Mouse (Mus musculus): ENCODE data around the gene Opalin.

Gene Opalin

DNA sequence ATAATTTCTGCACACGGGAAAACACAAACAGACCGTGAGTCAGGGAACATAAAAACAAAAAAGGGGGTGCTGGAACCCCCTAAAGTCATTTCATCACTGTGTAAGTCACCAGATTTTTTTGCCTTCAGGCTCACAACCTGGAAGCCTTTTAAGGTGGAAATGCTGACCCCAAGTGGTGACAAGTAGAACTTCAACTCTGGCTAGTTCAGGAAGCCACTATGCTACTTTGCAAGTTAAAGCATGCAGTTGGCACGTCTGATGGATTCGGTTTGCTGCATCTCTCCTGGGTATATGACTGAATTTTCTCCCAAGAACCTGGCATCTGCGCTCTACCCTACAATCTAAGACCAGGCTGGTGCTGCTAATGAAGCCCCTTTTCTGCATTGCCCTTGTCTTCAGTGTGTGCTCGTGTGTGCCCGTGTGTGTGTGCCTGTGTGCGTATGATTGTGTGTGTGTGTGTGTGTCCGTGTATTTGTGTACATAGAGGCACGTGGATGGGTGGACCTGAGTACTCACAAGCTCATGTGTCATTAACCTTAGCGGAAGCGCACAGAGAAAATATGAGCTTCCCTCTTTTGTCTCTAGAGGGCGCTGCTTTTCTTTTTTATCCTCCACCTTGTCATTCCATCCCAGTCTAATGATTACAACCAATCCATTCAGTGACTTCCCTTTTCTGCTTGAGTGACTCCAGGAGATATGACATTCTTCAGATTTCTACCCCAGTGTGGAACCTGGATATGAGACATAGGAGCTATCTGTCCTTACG lies 60.8 kb downstream of the Opalin start:
- in situ Hi-C loops (cut with MboI, MseI), result no loop called here

DNA sequence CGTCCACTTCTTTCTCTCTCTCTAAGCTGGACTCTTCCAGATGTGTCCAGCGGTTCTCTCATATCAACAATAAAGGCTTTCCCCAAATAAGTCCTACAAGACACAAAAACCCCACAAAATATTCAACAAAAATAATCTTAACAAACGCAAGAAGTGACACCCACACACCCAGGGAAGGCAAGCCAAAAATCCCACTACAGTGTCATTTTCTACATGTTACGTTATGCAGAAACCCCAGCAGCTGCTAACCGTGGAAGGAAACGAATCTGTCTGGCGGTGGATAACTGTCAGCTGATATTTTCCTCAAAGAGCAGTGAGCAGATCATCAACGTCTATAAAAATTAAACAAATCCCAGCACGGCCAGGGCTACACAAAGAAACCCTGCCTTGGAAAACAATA lies 62.9 kb downstream of the Opalin start:
- in situ Hi-C loops (cut with MboI, MseI), result no loop called here

DNA sequence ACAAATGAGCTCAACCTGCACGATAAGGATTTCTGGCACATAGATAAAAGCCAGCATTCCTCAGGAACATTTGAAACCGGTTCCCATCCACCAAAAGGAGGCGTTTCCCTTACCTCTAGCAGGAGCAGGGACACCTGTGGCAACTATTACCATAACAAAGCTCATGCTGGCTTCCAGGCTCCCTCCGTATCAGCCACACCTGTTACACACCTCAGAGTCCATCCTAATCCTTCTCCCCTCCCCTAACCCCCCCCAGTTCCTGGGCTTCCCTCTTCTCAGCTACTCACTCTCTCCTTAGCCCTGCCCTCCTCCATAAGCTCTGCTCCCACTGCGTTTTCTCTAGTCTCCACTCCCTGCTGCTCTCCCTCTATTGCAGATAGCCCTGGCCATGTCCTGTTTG lies 63.3 kb downstream of the Opalin start:
- in situ Hi-C loops (cut with MboI, MseI), result no loop called here

All from T-helper 2 cell (primary cell).